Mouse (Mus musculus): ENCODE results near the gene Cyp2c68. TPM values are rescaled to one million over a fixed set of nuclear protein-coding genes. Genes with fewer than 3 reads are reported as not detected.
"Not testable (repeated sequence)": the region's sequence is repeated elsewhere in the genome, so short reads cannot be mapped to it uniquely, and the experiment has no call there.

The Cyp2c68 gene
- total RNA-seq (2014; fragmentation: Nextera tagmentation): not detected in 2 replicates
- not detected in 2 replicates for total RNA-seq (2017)

GRCm38 (mm10) chr19:39740920-39741319 is at the start of gene Cyp2c68:
Gene Cyp2c68 (minus strand): TSS chr19:39741054.
- ATAC-seq (replicated peaks; ENCODE audit: poor library complexity, severe bottlenecking): no peak

GRCm38 (mm10) chr19:39785458-39785857 is 44.6 kb upstream of the Cyp2c68 start:
- ATAC-seq (replicated peaks; ENCODE audit: poor library complexity, severe bottlenecking): not testable (repeated sequence)

- no peak for ATAC-seq (replicated peaks; ENCODE audit: poor library complexity, severe bottlenecking)
Measured at GRCm38 (mm10) chr19:39745357-39745756, 4.5 kb upstream of the Cyp2c68 start.

GRCm38 (mm10) chr19:39744361-39744760 is 3.5 kb upstream of the Cyp2c68 start:
- ATAC-seq (replicated peaks; ENCODE audit: poor library complexity, severe bottlenecking): not testable (repeated sequence)

- ATAC-seq (replicated peaks; ENCODE audit: poor library complexity, severe bottlenecking): not testable (repeated sequence)
Measured at GRCm38 (mm10) chr19:39711116-39711515, 29.7 kb downstream of the Cyp2c68 start.

- ATAC-seq (replicated peaks; ENCODE audit: poor library complexity, severe bottlenecking): not testable (repeated sequence)
Measured at GRCm38 (mm10) chr19:39665650-39666049, 75.2 kb downstream of the Cyp2c68 start.

- no peak for ATAC-seq (replicated peaks; ENCODE audit: poor library complexity, severe bottlenecking)
Measured at GRCm38 (mm10) chr19:39652381-39652780, 88.5 kb downstream of the Cyp2c68 start.

- no peak for ATAC-seq (replicated peaks; ENCODE audit: poor library complexity, severe bottlenecking)
Measured at GRCm38 (mm10) chr19:39648938-39649337, 91.9 kb downstream of the Cyp2c68 start, which contains the start of gene Cyp2c67. Gene Cyp2c67 (minus strand): TSS chr19:39649051.

GRCm38 (mm10) chr19:39647519-39647918 is 93.3 kb downstream of the Cyp2c68 start:
- ATAC-seq (replicated peaks; ENCODE audit: poor library complexity, severe bottlenecking): no peak

- not testable (repeated sequence) for ATAC-seq (replicated peaks; ENCODE audit: poor library complexity, severe bottlenecking)
Measured at GRCm38 (mm10) chr19:39644551-39644950, 96.3 kb downstream of the Cyp2c68 start.

Other genes starting within 250 kb of the Cyp2c68 start
- not detected in 2 replicates for gene Cyp2c39, start 230.2 kb downstream of the Cyp2c68 start, total RNA-seq (2014; fragmentation: Nextera tagmentation)
- not detected in 2 replicates for gene Cyp2c39, start 230.2 kb downstream of the Cyp2c68 start, total RNA-seq (2017)
- gene Cyp2c67, start 92.0 kb downstream of the Cyp2c68 start, total RNA-seq (2014; fragmentation: Nextera tagmentation): not detected in 2 replicates
- not detected in 2 replicates for gene Cyp2c67, start 92.0 kb downstream of the Cyp2c68 start, total RNA-seq (2017)
- not detected in 2 replicates for gene Cyp2c40, start 71.8 kb upstream of the Cyp2c68 start, total RNA-seq (2014; fragmentation: Nextera tagmentation)
- gene Cyp2c40, start 71.8 kb upstream of the Cyp2c68 start, total RNA-seq (2017): not detected in 2 replicates
- not detected in 2 replicates for gene Cyp2c69, start 145.7 kb upstream of the Cyp2c68 start, total RNA-seq (2014; fragmentation: Nextera tagmentation)
- not detected in 2 replicates for gene Cyp2c69, start 145.7 kb upstream of the Cyp2c68 start, total RNA-seq (2017)

Data from granulocyte monocyte progenitor cell, adult 5-6 weeks (primary cell).